Mouse (Mus musculus) E14TG2a.4 (cell line): Measurements from ENCODE around the gene Pgam1.

Source experiments
- H3K27me3 ChIP-seq: 2 replicates; pipeline ENCODE4 v1.6.1; 2014; ENCODE audit warnings: low read length, control low read depth; ENCODE audit not compliant: insufficient read depth
- H3K36me3 ChIP-seq: 2 replicates; pipeline ENCODE4 v1.6.1; 2014; ENCODE audit warnings: low read length, control low read depth; ENCODE audit not compliant: insufficient read depth
- H3K4me1 ChIP-seq: replicated peaks from 2 replicates; pipeline ENCODE4 v1.6.1; 2014; ENCODE audit warnings: low read depth, low read length, control low read depth
- H3K4me3 ChIP-seq: replicated peaks from 2 replicates; pipeline ENCODE4 v1.5.1; 2014; ENCODE audit warnings: mild to moderate bottlenecking, low read length
- H3K9me3 ChIP-seq: 2 replicates; pipeline ENCODE4 v1.6.1; 2014; ENCODE audit warnings: low read length, control low read depth
- CTCF ChIP-seq: conservative IDR thresholded peaks from 2 replicates; pipeline ENCODE4 v1.5.1; 2014; ENCODE audit warnings: low read length
- NANOG ChIP-seq: IDR thresholded peaks from 2 replicates; pipeline ENCODE4 v1.6.1; 2014; ENCODE audit warnings: borderline replicate concordance, low read length, mixed read lengths
- POU5F1 ChIP-seq: IDR thresholded peaks from 2 replicates; pipeline ENCODE4 v1.6.1; 2014; ENCODE audit warnings: low read length, borderline replicate concordance

Pgam1 gene

GRCm38 (mm10) chr19:41915294-41915693, 3.6 kb downstream of the Pgam1 start:
- peaks cover 70% of the 10 kb centered on the region for H3K36me3 ChIP-seq
- TF ChIP-seq CTCF = no peak
- TF ChIP-seq POU5F1 = no peak
- TF ChIP-seq NANOG = no peak
- peaks cover 50% of the 10 kb centered on the region for H3K4me1 ChIP-seq
- peak overlapping the region; percentile 100 for H3K4me3 ChIP-seq
- H3K9me3 ChIP-seq = no peaks in the 10 kb centered on the region
- no peaks in the 10 kb centered on the region for H3K27me3 ChIP-seq

- H3K9me3 ChIP-seq = no peaks in the 10 kb centered on the region
- TF ChIP-seq POU5F1 (no peak), NANOG (no peak), CTCF (no peak)
- no peaks in the 10 kb centered on the region for H3K27me3 ChIP-seq
- peaks cover 45% of the 10 kb centered on the region for H3K4me1 ChIP-seq
- H3K36me3 ChIP-seq = peaks cover 85% of the 10 kb centered on the region
- no peak overlapping the region for H3K4me3 ChIP-seq
Observed at GRCm38 (mm10) chr19:41916853-41917252, 5.1 kb downstream of the Pgam1 start.

DNA sequence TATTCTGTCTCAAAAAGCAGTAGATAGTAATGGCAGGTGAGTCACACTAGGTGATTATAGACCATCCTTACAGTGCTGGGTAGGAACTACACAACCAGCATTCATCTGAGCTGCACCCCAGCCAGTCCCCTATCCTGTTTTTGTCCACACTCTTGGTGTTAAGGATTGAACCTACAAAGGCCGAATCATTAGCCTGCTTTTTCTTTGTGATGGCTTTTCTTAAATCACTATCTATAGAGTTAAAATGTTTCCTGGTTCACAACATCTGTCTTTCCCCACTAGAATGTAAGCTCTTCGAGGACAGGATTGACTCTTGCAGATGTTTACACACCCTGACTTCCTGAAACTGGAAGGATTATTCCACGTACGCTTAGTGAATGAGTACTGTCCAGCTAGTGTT, 7.7 kb downstream of the Pgam1 start:
- Histone ChIP-seq H3K9me3 (no peaks in the 10 kb centered on the region), H3K4me3 (no peak overlapping the region), H3K36me3 (peaks cover 92% of the 10 kb centered on the region), H3K27me3 (no peaks in the 10 kb centered on the region), H3K4me1 (peaks cover 31% of the 10 kb centered on the region)
- TF ChIP-seq NANOG = no peak
- TF ChIP-seq CTCF = no peak
- TF ChIP-seq POU5F1 = no peak

DNA sequence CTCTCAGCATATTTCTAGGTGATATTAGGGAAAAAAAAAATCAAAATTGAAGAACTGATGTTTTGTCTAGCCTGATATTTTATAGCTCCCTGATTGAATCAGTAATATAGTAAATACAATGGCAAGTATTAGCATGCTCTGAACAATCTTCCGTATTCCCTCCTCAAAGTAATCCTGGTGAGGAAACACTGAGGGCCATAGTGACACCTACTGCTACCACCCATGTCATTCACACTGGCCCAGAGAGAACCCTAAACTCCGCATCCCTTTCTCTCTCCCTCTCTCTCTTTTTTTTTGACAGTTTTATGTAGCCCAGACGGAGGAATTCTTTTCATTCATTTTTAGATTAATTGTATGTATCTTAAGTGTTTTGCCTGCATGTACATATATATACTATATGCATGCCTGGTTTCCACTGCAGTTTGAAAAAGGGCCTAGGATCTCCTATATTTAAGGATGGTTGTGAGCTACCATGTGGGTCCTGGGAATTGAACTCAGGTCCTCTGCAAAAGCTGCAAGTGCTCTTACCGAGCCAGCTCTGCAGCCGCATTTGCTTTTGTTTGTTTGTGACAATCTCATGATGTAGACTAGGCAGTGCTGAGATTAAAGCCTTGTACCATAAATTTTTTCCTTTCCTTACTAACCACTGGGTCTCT, 8.8 kb downstream of the Pgam1 start:
- Histone ChIP-seq H3K27me3 (no peaks in the 10 kb centered on the region), H3K4me3 (no peak overlapping the region), H3K4me1 (peaks cover 21% of the 10 kb centered on the region), H3K36me3 (peaks cover 88% of the 10 kb centered on the region), H3K9me3 (no peaks in the 10 kb centered on the region)
- no peak for TF ChIP-seq CTCF
- TF ChIP-seq POU5F1 = no peak
- no peak for TF ChIP-seq NANOG

DNA sequence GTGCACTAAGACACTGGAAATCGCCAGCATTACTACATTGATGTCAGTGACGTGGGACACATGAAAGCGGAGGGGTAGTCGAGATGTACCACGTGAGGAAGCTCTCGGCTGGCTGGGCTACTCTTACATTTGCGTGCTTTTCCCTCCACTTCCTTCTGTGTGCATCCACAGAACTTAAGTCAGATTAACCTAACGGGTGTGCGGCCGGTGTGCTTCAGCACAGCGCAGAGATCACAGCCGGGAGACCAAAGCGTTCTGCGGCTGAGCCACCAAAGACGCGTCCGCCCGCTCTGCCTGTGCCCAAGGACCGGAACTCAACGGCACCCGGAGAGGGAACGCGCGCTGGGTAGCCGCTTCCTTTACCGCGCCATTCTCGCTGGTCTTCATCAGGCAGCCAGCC, 21.0 kb downstream of the Pgam1 start:
- Histone ChIP-seq H3K9me3 (no peaks in the 10 kb centered on the region), H3K4me1 (peaks cover 41% of the 10 kb centered on the region), H3K36me3 (peaks cover 62% of the 10 kb centered on the region), H3K4me3 (peak overlapping the region; percentile 100), H3K27me3 (no peaks in the 10 kb centered on the region)
- TF ChIP-seq POU5F1 = no peak
- no peak for TF ChIP-seq NANOG
- no peak for TF ChIP-seq CTCF

DNA sequence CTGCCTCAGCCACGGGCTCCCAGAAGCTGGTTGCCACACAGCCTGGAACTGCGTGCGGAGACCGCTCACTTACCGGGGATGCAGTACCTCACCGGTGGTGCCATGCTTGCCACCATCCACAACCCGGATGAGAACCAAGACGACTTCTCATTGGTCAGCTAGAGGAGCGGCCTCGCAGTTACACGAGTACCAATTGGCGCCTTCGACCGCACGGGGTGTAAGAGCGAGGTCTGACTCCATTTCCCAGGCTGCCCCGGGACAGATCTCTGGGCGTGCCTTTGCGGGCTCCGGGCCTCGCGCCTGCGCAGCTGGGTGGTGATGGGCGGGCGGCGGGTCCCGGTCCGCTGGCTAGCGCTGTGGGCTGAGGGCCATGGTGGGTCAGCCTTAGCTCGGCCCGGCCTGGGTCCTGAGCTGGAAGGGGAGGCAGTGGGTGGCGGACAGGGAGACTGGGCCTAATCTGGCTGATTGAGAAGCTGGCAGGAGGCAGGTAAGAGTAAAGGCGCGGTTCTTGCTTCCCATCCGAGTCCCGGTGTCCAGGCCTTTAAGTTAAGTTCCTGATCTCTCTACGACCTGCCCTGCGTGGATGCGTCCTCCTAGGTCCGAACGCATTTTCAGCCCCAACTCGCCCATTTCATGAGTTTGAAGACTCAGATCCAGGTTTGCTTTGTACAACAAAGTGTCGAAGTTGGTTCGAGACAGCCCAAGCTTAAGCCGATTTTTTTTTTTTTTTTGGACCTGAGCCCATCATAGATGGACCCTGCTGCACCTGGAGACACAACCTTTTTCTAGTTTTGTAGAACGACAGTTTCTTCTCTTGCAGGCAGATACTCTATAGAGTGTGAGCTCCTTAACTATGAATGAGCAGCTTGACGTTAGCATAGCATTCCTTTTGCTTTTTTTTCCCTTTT, 21.7 kb downstream of the Pgam1 start, which contains the start of the genes Exosc1 and Zdhhc16:
Exosc1 (minus strand) TSS at position 245 of the 908 bp plus-strand sequence.
Zdhhc16 (plus strand) TSS at position 302 of the 908 bp plus-strand sequence.
- no peaks in the 10 kb centered on the region for H3K9me3 ChIP-seq
- TF ChIP-seq CTCF (no peak), NANOG (no peak), POU5F1 (no peak)
- H3K27me3 ChIP-seq = no peaks in the 10 kb centered on the region
- peaks cover 41% of the 10 kb centered on the region for H3K4me1 ChIP-seq
- peak within 1 kb of the TSS; percentile 100 for H3K4me3 ChIP-seq
- peaks cover 62% of the 10 kb centered on the region for H3K36me3 ChIP-seq

GRCm38 (mm10) chr19:41934124-41934523, 22.4 kb downstream of the Pgam1 start:
- Histone ChIP-seq H3K4me1 (peaks cover 41% of the 10 kb centered on the region), H3K9me3 (no peaks in the 10 kb centered on the region), H3K4me3 (peak overlapping the region; percentile 100), H3K36me3 (peaks cover 61% of the 10 kb centered on the region), H3K27me3 (no peaks in the 10 kb centered on the region)
- TF ChIP-seq CTCF = no peak
- no peak for TF ChIP-seq POU5F1
- TF ChIP-seq NANOG = no peak

DNA sequence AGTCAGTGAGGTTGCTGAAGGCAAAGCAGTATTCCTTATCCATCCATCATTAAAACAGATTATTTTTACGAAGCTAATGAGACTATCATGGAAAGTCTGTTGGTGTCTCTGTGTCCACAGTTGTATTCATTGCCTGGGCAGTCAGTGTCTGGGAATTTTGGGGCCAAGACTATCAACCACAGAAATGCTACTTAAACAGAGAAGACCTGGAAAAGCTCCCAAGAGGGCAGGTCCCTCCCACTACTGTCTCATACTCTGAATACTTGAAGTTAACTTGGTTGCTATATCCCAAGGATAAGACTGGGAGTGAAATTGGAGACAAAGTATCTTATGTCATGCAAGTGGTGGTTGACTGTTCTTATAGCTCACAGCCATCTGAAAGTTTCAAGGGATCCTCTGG, 24.2 kb downstream of the Pgam1 start:
- peaks cover 63% of the 10 kb centered on the region for H3K36me3 ChIP-seq
- no peak for TF ChIP-seq POU5F1
- TF ChIP-seq NANOG = no peak
- no peak for TF ChIP-seq CTCF
- H3K27me3 ChIP-seq = no peaks in the 10 kb centered on the region
- H3K4me3 ChIP-seq = no peak overlapping the region
- H3K4me1 ChIP-seq = peaks cover 35% of the 10 kb centered on the region
- H3K9me3 ChIP-seq = no peaks in the 10 kb centered on the region
